Mouse (Mus musculus) ovary, postnatal 36 days (tissue): ENCODE measurements around the gene Sfi1.
A peak's percentile ranks its signal among the peaks of the same experiment; 100 is the strongest.
"Not testable (repeated sequence)": the region's sequence is repeated elsewhere in the genome, so short reads cannot be mapped to it uniquely, and the experiment has no call there.

Experiments
- DNase-seq: peaks from one replicate; pipeline ENCODE4 v3.0.0; 2022; ENCODE audit warnings: low spot score, mixed read lengths

The Sfi1 gene

GRCm38 (mm10) chr11:3145359-3146165 lies 47.7 kb downstream of the Sfi1 start:
- DNase-seq = not testable (repeated sequence)

GRCm38 (mm10) chr11:3143984-3144383 lies 49.3 kb downstream of the Sfi1 start:
- DNase-seq = not testable (repeated sequence)

- DNase-seq = peak; percentile 81
Measured at GRCm38 (mm10) chr11:3142413-3142812, 50.9 kb downstream of the Sfi1 start.

- not testable (repeated sequence) for DNase-seq
Measured at GRCm38 (mm10) chr11:3140967-3141535, 52.2 kb downstream of the Sfi1 start.

GRCm38 (mm10) chr11:3138323-3138722 lies 54.9 kb downstream of the Sfi1 start:
- DNase-seq = peak; percentile 52

- DNase-seq = peak; percentile 49
Measured at GRCm38 (mm10) chr11:3137279-3137678, 56.0 kb downstream of the Sfi1 start.

- not testable (repeated sequence) for DNase-seq
Measured at GRCm38 (mm10) chr11:3135956-3136355, 57.3 kb downstream of the Sfi1 start.

- DNase-seq = not testable (repeated sequence)
Measured at GRCm38 (mm10) chr11:3135391-3135790, 57.9 kb downstream of the Sfi1 start.

GRCm38 (mm10) chr11:3133360-3133759 lies 59.9 kb downstream of the Sfi1 start:
- not testable (repeated sequence) for DNase-seq

GRCm38 (mm10) chr11:3132957-3133356 lies 60.3 kb downstream of the Sfi1 start:
- not testable (repeated sequence) for DNase-seq

GRCm38 (mm10) chr11:3132001-3132400 lies 61.3 kb downstream of the Sfi1 start:
- DNase-seq = peak; percentile 72

- peak; percentile 79 for DNase-seq
Measured at GRCm38 (mm10) chr11:3129852-3130251, 63.4 kb downstream of the Sfi1 start.

- DNase-seq = not testable (repeated sequence)
Measured at GRCm38 (mm10) chr11:3129276-3129675, 64.0 kb downstream of the Sfi1 start.

- peak; percentile 53 for DNase-seq
Measured at GRCm38 (mm10) chr11:3127303-3127795, 65.9 kb downstream of the Sfi1 start.

GRCm38 (mm10) chr11:3126478-3127302 lies 66.6 kb downstream of the Sfi1 start:
- DNase-seq = peak; percentile 91

GRCm38 (mm10) chr11:3125922-3126321 lies 67.3 kb downstream of the Sfi1 start:
- DNase-seq = not testable (repeated sequence)

- DNase-seq = not testable (repeated sequence)
Measured at GRCm38 (mm10) chr11:3124932-3125810, 68.1 kb downstream of the Sfi1 start.

- DNase-seq = no peak
Measured at GRCm38 (mm10) chr11:3114403-3114802, 78.9 kb downstream of the Sfi1 start.

- no peak for DNase-seq
Measured at GRCm38 (mm10) chr11:3106154-3106553, 87.1 kb downstream of the Sfi1 start.

- no peak for DNase-seq
Measured at GRCm38 (mm10) chr11:3105261-3105731, 88.0 kb downstream of the Sfi1 start.
